8 mouse cellular contexts compared by ENCODE assay signal in genomic region chr13:62382952-62383351, GRCm38 (mm10). TPM values are rescaled to one million over a fixed set of nuclear protein-coding genes. Genes with fewer than 3 reads are reported as not detected.
DNase-seq lines count a peak whose midpoint lies in the region; ATAC-seq and TF ChIP-seq lines count a peak whose summit lies in the region.
"Not testable (repeated sequence)": the region's sequence is repeated elsewhere in the genome, so short reads cannot be mapped to it uniquely, and the experiment has no call there.

Gene Gm3604 (minus strand): TSS chr13:62383177.

- H3K36me3 ChIP-seq in C2C12 (ENCODE audit: control insufficient read depth, insufficient read depth); forebrain, embryonic 11.5 days (ENCODE audit: control insufficient read depth, insufficient read depth, low read length); heart, embryonic 16.5 days (ENCODE audit: control insufficient read depth, insufficient read depth); midbrain, embryonic 15.5 days (replicated peaks): not testable (repeated sequence)

- peak; percentile 48 for DNase-seq in brain, embryonic 14.5 days (ENCODE audit: low read depth)
- DNase-seq in forebrain, embryonic 11.5 days (ENCODE audit: low spot score): peak; percentile 56
- peak; percentile 70 for DNase-seq in kidney, postnatal 10 days
- peak; percentile 67 for DNase-seq in liver
- peak; percentile 24 to 68 for DNase-seq in spleen, postnatal 10 days (ENCODE audit: low spot score in 2 of 2)

- not testable (repeated sequence) for H3K9me3 ChIP-seq in forebrain, embryonic 11.5 days (ENCODE audit: control insufficient read depth, low read length); heart, embryonic 16.5 days (replicated peaks; ENCODE audit: control insufficient read depth, low read length); midbrain, embryonic 15.5 days

- not testable (repeated sequence) for TF ChIP-seq POLR2A in brain, embryonic 14.5 days (IDR thresholded peaks at IDR 0.05; ENCODE audit: borderline replicate concordance, extremely low read depth, insufficient read depth, insufficient read length, poor library complexity, severe bottlenecking)

- ATAC-seq in forebrain, embryonic 11.5 days (replicated peaks; ENCODE audit: low FRiP score); heart, embryonic 16.5 days (replicated peaks; ENCODE audit: extremely low read depth, insufficient read depth, low FRiP score); midbrain, embryonic 15.5 days (replicated peaks): not testable (repeated sequence)

- not testable (repeated sequence) for H3ac ChIP-seq in C2C12 (ENCODE audit: control insufficient read depth, insufficient read length, low read depth)

- not testable (repeated sequence) for H3K79me2 ChIP-seq in C2C12 (ENCODE audit: control insufficient read depth, insufficient read depth)

- H3K4me2 ChIP-seq in forebrain, embryonic 11.5 days (ENCODE audit: low read depth, low read length, severe bottlenecking): peak within 1 kb of the TSS; percentile 31; the same call in 1 of the 2 replicates
- peak within 1 kb of the TSS; percentile 56 for H3K4me2 ChIP-seq in heart, embryonic 16.5 days (ENCODE audit: low read depth, low read length)
- H3K4me2 ChIP-seq in midbrain, embryonic 15.5 days: peak within 1 kb of the TSS; percentile 44

- H3K4me3 ChIP-seq in C2C12 (ENCODE audit: insufficient read depth, poor library complexity, severe bottlenecking): peak within 1 kb of the TSS; percentile 26
- peak within 1 kb of the TSS; percentile 27 for H3K4me3 ChIP-seq in forebrain, embryonic 11.5 days (ENCODE audit: low read depth, low read length)
- peak within 1 kb of the TSS; percentile 54 for H3K4me3 ChIP-seq in heart, embryonic 16.5 days (ENCODE audit: low read length)
- H3K4me3 ChIP-seq in midbrain, embryonic 15.5 days: peak within 1 kb of the TSS; percentile 41

- H3K4me1 ChIP-seq in forebrain, embryonic 11.5 days (replicated peaks; ENCODE audit: control insufficient read depth, insufficient read depth, low read length); heart, embryonic 16.5 days (ENCODE audit: control insufficient read depth, insufficient read depth, low read length); midbrain, embryonic 15.5 days: not testable (repeated sequence)

- peak within 1 kb of the TSS; percentile 35 for H3K9ac ChIP-seq in forebrain, embryonic 11.5 days (ENCODE audit: low read length)
- peak within 1 kb of the TSS; percentile 57 for H3K9ac ChIP-seq in heart, embryonic 16.5 days (ENCODE audit: low read length)
- peak within 1 kb of the TSS; percentile 25; the same call in 1 of the 2 replicates for H3K9ac ChIP-seq in midbrain, embryonic 15.5 days

- H3K27me3 ChIP-seq in C2C12 (ENCODE audit: control insufficient read depth, insufficient read depth, insufficient read length); forebrain, embryonic 11.5 days (ENCODE audit: control insufficient read depth, insufficient read depth, low read length); heart, embryonic 16.5 days (ENCODE audit: control insufficient read depth, insufficient read depth, low read length); midbrain, embryonic 15.5 days (replicated peaks): not testable (repeated sequence)

- not testable (repeated sequence) for H3K27ac ChIP-seq in forebrain, embryonic 11.5 days (ENCODE audit: low read depth, low read length); heart, embryonic 16.5 days (ENCODE audit: low read length); midbrain, embryonic 15.5 days

- not testable (repeated sequence) for H3K79me3 ChIP-seq in C2C12 (ENCODE audit: low read depth)

- WGBS in forebrain, embryonic 11.5 days: 4% methylated on average over 13 of the region's 13 CpGs
- WGBS in heart, embryonic 16.5 days: 4% methylated on average over 13 of the region's 13 CpGs
- WGBS in midbrain, embryonic 15.5 days: 11% methylated on average over 13 of the region's 13 CpGs

- not testable (repeated sequence) for TF ChIP-seq CTCF in C2C12 (IDR thresholded peaks at IDR 0.05; ENCODE audit: control insufficient read depth, insufficient read depth, insufficient read length); brain, embryonic 14.5 days (IDR thresholded peaks at IDR 0.05; ENCODE audit: borderline replicate concordance, extremely low read depth, insufficient read depth, insufficient read length)

RNA-seq across cellular contexts. Expression of gene Gm3604, which starts in this region (rescaled TPM):
- polyA plus RNA-seq in C2C12 (2012; fragmentation: generic; extraction: Trizol): 0.49 TPM
- 0.59 and 0.68 TPM in 2 replicates for polyA plus RNA-seq in brain, embryonic 14.5 days (2012; rRNA removed)
- polyA plus RNA-seq in forebrain, embryonic 11.5 days (2014; fragmentation: Nextera tagmentation; extraction: Ambion mirVana): 4.3 and 4.7 TPM in 2 replicates
- polyA plus RNA-seq in heart, embryonic 16.5 days (2015; fragmentation: Nextera tagmentation; extraction: Ambion mirVana): 4.0 and 4.6 TPM in 2 replicates
- 2.0 and 2.4 TPM in 2 replicates for polyA plus RNA-seq in midbrain, embryonic 15.5 days (2015; fragmentation: Nextera tagmentation; extraction: Ambion mirVana)

Comparison
In these comparisons a context has a peak if more than half of its experiments do, and no peak if none do; other contexts are left out.
1. Peak in DNase-seq in brain, embryonic 14.5 days; RNA of the gene not detected or under 1 TPM.